Mouse (Mus musculus) hematopoietic stem cell, adult 5-6 weeks (primary cell): Measurements from ENCODE around the gene Tas2r144. TPM values are rescaled to one million over a fixed set of nuclear protein-coding genes. Genes with fewer than 3 reads are reported as not detected.

Source experiments
- ATAC-seq, 2 experiments: fragments of 125-278 bp in 1 of 2; replicated peaks in 1 of 2; 2 replicates each; pipeline ENCODE4 v1.8.0; 2016 to 2017; ENCODE audit warnings: inconsistent platforms in 2 of 2, mild to moderate bottlenecking in 2 of 2, moderate number of reproducible peaks in 2 of 2, low read depth in 1 of 2, moderate TSS enrichment in 1 of 2; ENCODE audit not compliant: low FRiP score in 2 of 2, poor library complexity in 2 of 2, severe bottlenecking in 2 of 2, insufficient read depth in 1 of 2, low TSS enrichment in 1 of 2
- total RNA-seq: library from RNA; stranded (forward); fragments of 172-1452, 232-1000 nt; gene quantifications from 2 replicates; pipeline ENCODE4 v1.2.3, GENCODE M21; 2017

Tas2r144 gene
- total RNA-seq, 1 experiment from 2014 or later = not detected

DNA sequence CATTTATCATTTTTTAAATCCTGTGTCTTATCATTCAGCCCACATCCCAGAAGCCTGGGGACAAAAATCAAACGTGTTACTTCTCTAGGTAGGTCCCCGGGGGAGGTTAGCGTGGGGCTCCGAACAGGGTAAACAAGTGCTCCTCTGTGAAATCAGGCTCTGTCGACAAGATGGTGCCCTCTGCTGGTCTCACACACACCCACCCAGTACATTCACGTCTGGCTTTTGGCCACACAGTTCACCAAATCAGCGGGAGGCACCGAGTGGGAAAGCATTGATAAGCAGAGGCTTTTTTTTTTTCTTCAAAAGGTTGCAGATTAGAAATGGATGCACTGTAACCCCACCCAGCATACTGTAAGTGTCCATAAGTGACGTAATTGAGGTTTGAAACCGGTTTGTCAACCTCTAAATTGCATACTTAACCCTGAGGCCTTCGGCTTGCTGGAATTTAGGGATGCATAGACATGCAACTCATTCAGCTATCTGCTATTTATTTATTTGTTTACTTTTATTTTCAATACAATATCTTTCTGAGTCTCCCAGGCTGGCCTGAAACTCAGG is 42.3 kb downstream of the Tas2r144 start:
- ATAC-seq = peak; percentile 97 to 100

- ATAC-seq = no peak
Observed at GRCm38 (mm10) chr6:42260430-42260829, 45.3 kb downstream of the Tas2r144 start.

DNA sequence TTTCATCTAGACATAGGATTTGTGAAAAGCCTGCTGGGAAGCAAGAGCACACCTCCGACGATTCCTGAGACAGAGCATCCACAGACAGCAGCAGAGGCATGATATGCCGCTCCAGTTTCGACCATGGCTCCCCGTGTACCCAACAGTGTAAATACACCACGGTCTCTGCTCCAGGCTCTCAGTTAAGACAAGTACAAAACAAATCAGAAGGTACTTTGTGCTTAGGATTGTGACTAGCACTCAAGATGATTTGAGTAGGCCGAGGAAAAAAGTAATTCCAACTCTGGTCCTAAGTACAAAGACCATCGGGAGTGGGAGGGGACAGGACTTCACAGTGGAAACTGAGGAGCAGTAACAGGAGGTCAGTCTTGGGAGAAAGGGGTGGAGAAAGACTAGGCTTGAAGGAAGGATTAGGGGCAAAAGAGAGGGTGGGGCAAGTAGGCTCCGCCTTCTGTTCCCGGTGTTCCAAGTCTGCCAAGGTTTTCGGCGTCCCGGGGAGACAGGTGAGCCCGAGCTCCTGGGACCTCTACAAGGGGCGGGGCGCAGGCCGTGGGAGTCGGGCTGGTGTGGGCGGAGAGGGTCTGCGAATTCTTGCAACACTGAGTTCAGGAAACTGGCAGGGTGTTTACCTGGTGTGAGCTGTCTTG is 46.5 kb downstream of the Tas2r144 start, which contains the start of gene Tmem139:
Gene Tmem139 (plus strand): TSS at position 447 of the 647 bp plus-strand sequence.
- ATAC-seq = no peak

- peak; percentile 89 to 91 for ATAC-seq
Observed at GRCm38 (mm10) chr6:42264626-42265312, 49.6 kb downstream of the Tas2r144 start, which contains the start of gene Casp2. Gene Casp2, plus strand, starts transcription at chr6:42264985.

Other genes with a start within 250 kb of the Tas2r144 start
- not detected in 2 replicates for gene Sval3, start 247.2 kb upstream of the Tas2r144 start, total RNA-seq
- not detected in 2 replicates for gene Sva, start 176.9 kb upstream of the Tas2r144 start, total RNA-seq
- gene Tas2r139, start 74.4 kb upstream of the Tas2r144 start, total RNA-seq = not detected in 2 replicates
- 19.0 and 25.7 TPM in 2 replicates for gene Gstk1, start 30.6 kb downstream of the Tas2r144 start, total RNA-seq
- not detected in 2 replicates for gene Tmem139, start 46.6 kb downstream of the Tas2r144 start, total RNA-seq
- gene Casp2, start 49.7 kb downstream of the Tas2r144 start, total RNA-seq = 101 and 111 TPM in 2 replicates
- gene Clcn1, start 71.4 kb downstream of the Tas2r144 start, total RNA-seq = 0.75 TPM in 1 of 2 replicates, not detected in the other
- not detected in 2 replicates for gene Fam131b, start 109.3 kb downstream of the Tas2r144 start, total RNA-seq
- 71.2 and 71.8 TPM in 2 replicates for gene Zyx, start 134.3 kb downstream of the Tas2r144 start, total RNA-seq
- 0.56 and 0.84 TPM in 2 replicates for gene Epha1, start 157.9 kb downstream of the Tas2r144 start, total RNA-seq
- gene Tas2r143, start 184.9 kb downstream of the Tas2r144 start, total RNA-seq = not detected in 2 replicates
- not detected in 2 replicates for gene Tas2r135, start 190.1 kb downstream of the Tas2r144 start, total RNA-seq
- gene Tas2r126, start 219.2 kb downstream of the Tas2r144 start, total RNA-seq = not detected in 2 replicates
- not detected in 2 replicates for gene Olfr458, start 249.9 kb downstream of the Tas2r144 start, total RNA-seq